Comparison of ENCODE assay signal across 8 mouse cellular contexts in genomic region chr13:24620439-24620838, GRCm38 (mm10). TPM values are rescaled to one million over a fixed set of nuclear protein-coding genes. Genes with fewer than 3 reads are reported as not detected.
DNase-seq lines count a peak whose midpoint lies in the region; ATAC-seq lines count a peak whose summit lies in the region.

No protein-coding gene starts in this region.

- peaks cover 4% of the 10 kb centered on the region for H3K4me1 ChIP-seq in heart, embryonic 11.5 days (ENCODE audit: control insufficient read depth, insufficient read depth, low read length)
- H3K4me1 ChIP-seq in stomach, embryonic 15.5 days = 0 out of 2 replicates have a peak, but pooled peaks cover 2% of the 10 kb centered on the region

- no peaks in the 10 kb centered on the region for H3K9me3 ChIP-seq in heart, embryonic 11.5 days (replicated peaks; ENCODE audit: control insufficient read depth, low read length)
- H3K9me3 ChIP-seq in stomach, embryonic 15.5 days = no peaks in the 10 kb centered on the region

- no peak overlapping the region for H3K4me3 ChIP-seq in heart, embryonic 11.5 days (ENCODE audit: low read depth, low read length)
- no peak overlapping the region for H3K4me3 ChIP-seq in stomach, embryonic 15.5 days (replicated peaks)

- 36% methylated on average over 6 of the region's 6 CpGs for WGBS in heart, embryonic 11.5 days (ENCODE audit: insufficient replicate concordance)
- 14% methylated on average over 6 of the region's 6 CpGs for WGBS in stomach, embryonic 15.5 days

- no peaks in the 10 kb centered on the region for H3K36me3 ChIP-seq in heart, embryonic 11.5 days (ENCODE audit: control insufficient read depth, insufficient read depth, low read length)
- no peaks in the 10 kb centered on the region for H3K36me3 ChIP-seq in stomach, embryonic 15.5 days

- no peak overlapping the region for H3K9ac ChIP-seq in heart, embryonic 11.5 days (ENCODE audit: low read depth, low read length)
- no peak overlapping the region for H3K9ac ChIP-seq in stomach, embryonic 15.5 days

- no peak overlapping the region; the same call in 1 of the 2 replicates for H3K4me2 ChIP-seq in heart, embryonic 11.5 days
- H3K4me2 ChIP-seq in stomach, embryonic 15.5 days = no peak overlapping the region

- no peak for ATAC-seq in heart, embryonic 11.5 days (replicated peaks; ENCODE audit: insufficient number of reproducible peaks, low FRiP score, low TSS enrichment)
- ATAC-seq in stomach, embryonic 15.5 days (ENCODE audit: insufficient read depth, low FRiP score, low read depth) = peak; percentile 71; the same call in 1 of the 2 replicates

- H3K27me3 ChIP-seq in heart, embryonic 11.5 days (ENCODE audit: control insufficient read depth, insufficient read depth, low read length) = no peaks in the 10 kb centered on the region
- H3K27me3 ChIP-seq in stomach, embryonic 15.5 days (replicated peaks) = no peaks in the 10 kb centered on the region

- peak; percentile 55 for DNase-seq in ovary, adult 18-20 months (ENCODE audit: low spot score)
- DNase-seq in ovary, postnatal 14 days (ENCODE audit: low spot score) = no peak
- DNase-seq in kidney, postnatal 14 days = peak; percentile 80
- DNase-seq in spleen, adult 12 weeks (ENCODE audit: low spot score) = no peak
- no peak for DNase-seq in ovary, postnatal 36 days (ENCODE audit: low spot score)
- DNase-seq in layer of hippocampus, postnatal 36 days = no peak

- H3K27ac ChIP-seq in heart, embryonic 11.5 days (ENCODE audit: low read depth, low read length) = peak overlapping the region; percentile 82
- H3K27ac ChIP-seq in stomach, embryonic 15.5 days = peak overlapping the region; percentile 61; the same call in 1 of the 2 replicates

RNA-seq across cellular contexts. Expression of gene Ripor2, which starts 38.5 kb away (rescaled TPM):
- 5.8 and 6.5 TPM in 2 replicates for polyA plus RNA-seq in heart, embryonic 11.5 days (2014; fragmentation: Nextera tagmentation; extraction: Ambion mirVana)
- 2.7 and 3.3 TPM in 2 replicates for polyA plus RNA-seq in stomach, embryonic 15.5 days (2015; fragmentation: Nextera tagmentation; extraction: Ambion mirVana)
- total RNA-seq in layer of hippocampus, postnatal 36 days (2021) = 10 to 100 TPM; 75.7 to 81.1 TPM

Comparison
In these comparisons a context has a peak if more than half of its experiments do, and no peak if none do; other contexts are left out.
1. DNase-seq: peak in ovary, adult 18-20 months (single experiment) and kidney, postnatal 14 days (single experiment); none in ovary, postnatal 14 days (single experiment), spleen, adult 12 weeks (single experiment), ovary, postnatal 36 days (single experiment) and layer of hippocampus, postnatal 36 days (0 of 2).